Mouse (Mus musculus): ENCODE data around the gene Cpsf7.

Cpsf7 gene

DNA sequence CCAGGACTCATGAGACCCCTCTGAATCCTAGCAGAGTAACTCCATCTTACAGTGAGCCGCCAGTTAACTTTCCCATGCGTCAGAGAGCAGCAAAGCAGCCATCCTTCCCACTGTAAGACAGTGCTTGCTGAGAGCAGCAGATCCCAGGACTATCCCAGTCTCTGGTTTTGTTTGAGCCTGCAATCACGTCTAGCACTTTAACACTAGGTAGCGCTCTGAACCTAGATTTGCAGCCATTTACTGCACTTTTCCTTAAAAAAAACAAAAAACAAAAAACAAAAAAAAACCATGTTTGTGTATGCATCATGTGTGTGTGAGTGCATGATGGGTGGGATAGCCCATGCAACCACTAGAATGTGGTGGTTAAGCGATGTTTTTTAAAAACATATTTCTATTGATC, 35.0 kb downstream of the Cpsf7 start:
- no peak for DNase-seq (ENCODE audit: low spot score)

DNA sequence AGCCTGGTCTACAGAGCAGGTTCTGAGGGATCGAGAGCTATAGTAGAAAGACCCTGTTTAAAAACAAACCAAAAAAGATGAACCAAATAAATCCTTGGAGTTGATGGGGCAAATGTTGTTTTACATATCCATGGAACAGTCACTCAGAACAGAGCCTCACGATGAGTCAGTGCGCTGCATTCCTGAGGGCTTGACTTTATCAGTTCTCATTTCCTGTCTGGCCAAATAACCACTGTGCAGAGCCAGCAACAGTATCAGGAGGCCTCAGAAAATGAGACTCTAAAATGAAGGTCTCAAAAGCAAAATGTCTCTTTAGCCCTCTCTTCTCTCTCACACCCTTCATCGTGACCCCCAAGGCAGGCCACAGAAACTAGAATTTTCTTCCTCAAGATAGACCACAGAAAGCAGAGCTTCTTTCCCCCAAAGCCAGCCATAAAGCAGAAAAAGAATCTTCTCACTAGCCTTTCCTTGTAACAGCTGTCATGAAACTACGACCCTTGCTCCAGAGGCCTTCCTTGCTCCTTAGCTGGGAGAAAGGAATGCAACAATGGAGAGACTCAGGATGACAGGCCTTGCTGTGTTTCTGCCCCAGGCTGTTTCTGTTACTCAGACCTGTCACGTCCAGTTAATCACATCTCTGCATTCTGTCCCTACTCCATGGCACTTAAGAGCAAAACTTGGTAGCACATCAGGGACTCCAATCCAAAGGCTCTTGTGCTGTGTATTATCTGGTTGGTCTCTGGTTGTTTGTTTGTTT, 36.7 kb downstream of the Cpsf7 start:
- no peak for DNase-seq (ENCODE audit: low spot score)

DNA sequence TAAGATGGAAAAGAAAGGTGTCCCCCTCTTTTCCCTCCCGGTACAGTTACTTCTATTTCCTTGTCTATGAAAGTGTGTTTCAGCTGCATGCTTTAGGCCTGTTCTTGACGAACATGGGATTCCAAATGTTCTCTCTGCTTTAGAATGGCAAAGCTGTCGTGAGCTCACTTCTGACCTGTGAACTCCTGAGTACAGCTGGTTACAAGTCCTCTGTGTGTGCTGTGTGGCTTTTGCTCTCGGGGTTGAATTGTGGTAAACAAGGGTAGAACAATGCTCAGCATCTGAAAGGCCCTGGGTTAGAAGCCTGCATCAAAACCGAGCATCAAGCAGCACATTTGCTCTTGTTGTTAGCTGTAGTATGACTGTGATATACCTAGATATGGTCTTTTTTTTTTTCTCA, 37.3 kb downstream of the Cpsf7 start:
- no peak for DNase-seq (ENCODE audit: low spot score)

DNA sequence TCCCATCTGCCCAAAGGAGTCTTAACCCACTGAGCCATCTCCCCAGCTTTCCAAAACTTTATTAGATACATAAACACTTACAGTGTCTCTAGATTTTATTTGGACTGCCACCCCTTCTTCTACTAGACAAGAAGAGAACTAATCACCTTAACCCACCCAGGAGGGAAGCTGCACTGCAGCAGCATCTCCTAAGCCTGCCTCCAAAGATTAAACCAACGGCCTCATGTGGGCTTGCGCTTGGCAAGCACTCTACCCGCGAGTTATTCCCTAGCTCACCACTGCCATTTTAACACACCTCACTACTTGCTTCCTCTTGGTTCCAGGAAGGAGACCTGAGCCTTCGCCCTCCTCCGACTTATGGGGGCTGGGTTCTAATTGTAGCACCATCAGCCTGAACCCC, 39.2 kb downstream of the Cpsf7 start:
- DNase-seq (ENCODE audit: low spot score): no peak

DNA sequence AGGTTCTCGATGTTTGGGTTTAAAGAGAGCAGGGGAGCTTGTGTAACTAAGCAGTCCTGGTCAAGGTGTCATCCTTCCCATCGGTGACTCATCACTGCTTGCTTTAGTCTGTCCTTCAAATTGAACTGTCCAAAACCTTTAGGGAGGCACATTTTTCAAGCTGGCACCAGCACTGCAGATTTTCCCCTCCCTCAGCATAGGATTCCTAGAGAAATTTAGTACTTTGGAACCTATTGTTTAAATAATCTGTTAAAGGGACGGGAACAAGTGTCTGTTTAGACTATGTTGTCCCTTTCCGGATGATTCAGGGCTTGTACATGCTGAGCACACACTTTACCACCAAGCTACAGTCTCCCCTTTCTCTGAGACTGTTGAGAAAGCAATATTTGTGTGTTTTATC, 40.2 kb downstream of the Cpsf7 start:
- no peak for DNase-seq (ENCODE audit: low spot score)

DNA sequence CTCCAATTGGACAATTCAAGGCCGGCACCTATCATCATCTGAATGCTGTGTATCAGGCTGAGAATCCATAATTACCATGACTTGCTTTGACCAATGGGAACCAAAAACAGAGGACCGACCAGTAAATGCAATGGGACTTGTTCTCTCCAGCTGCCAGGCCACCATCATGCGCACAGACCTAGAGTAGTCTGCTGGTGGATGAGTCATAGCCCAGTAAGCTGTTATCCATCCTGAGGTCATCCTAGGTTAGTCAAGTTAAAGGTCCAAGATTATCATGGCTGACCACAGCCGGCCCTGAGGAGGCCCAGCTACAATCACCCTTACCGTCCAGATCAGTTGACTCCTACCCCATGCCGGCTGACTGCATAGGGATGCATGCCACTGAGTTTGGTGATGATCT, 44.6 kb downstream of the Cpsf7 start:
- DNase-seq (ENCODE audit: low spot score): no peak

DNA sequence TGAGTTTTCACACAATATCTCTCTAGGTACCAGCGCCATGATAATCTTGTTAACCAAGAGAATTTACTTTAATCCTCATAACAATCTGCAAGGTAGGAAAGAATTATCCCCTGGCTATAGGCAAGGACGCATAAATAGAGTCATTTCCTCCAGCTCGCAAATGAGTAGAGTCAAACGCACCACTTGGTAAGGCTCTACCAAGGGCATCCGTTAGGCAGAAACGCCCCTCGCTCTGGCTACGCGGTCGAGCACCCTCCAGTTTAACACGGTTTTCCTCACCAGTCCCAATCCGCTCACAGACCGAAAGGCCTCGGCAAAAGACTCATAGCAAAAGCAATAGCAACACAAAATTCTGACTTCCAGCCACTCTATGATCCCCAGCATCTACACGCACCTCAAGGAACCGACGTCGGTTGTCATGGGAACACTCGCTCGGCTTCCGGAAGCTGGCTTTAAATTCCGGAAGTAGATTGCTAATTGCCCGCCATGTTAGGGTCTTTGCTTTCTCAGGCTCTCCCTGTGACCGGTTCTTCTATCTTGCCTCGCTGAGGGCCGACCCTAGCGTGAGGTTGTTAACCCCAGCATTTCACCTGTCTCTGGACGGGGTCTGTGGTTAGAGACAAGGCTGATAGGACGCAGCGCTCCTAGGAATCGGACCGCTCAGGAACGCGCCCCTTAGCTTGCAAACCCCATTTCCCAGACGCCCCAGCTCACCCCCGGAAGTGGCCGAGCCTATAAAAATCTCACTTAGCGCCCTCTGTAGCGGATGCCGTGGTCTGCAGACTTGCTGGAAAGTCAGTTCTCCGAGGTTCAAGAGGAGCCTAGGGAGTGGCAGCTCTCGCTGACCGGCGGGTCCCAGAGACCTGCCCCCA, 51.9 kb downstream of the Cpsf7 start, which contains the start of the genes Cyb561a3 and Tmem138:
TSS of gene Cyb561a3 (plus strand) at position 483 of the 872 bp plus-strand sequence.
TSS of gene Tmem138 (minus strand) at position 673 of the 872 bp plus-strand sequence.
- DNase-seq (ENCODE audit: low spot score): peak; percentile 80

DNA sequence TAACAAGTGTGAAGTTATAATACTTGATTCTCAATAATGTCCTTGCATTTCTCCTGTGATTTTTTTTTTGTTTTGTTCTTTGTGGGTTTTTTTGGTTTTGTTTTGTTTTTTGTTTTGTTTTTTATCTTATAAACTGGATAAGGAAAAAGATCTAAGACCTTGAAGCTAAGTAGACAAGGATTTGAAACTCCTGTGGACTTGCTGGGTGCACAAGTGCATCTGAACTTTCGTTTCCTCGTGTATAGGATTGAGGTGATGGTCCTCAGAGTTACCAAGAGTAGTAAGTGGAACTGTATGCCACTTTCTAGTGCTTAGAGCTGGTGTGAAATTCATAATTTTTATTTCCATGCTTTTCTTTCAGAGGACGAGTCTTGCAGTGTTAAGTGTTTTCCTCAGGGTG, 55.0 kb downstream of the Cpsf7 start:
- no peak for DNase-seq (ENCODE audit: low spot score)

DNA sequence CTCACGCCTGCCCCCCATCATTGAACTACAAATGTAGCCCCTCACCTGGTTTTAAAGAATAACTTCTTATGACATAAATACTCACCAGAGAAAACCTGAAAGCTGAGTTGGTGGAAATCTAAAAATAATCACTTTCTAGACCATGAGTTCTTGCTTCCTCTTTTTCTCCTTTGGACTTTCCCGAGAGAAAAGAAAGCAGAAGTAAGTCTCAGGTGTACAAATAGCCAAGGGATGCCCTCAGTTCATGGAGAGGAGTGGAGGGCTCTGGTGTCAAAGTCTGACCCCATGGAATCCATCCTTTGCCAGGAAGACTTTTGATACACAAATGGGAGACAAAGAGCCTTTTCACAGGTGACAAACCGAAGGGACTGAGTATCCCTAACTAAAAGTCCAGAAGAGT, 55.7 kb downstream of the Cpsf7 start:
- DNase-seq (ENCODE audit: low spot score): no peak

DNA sequence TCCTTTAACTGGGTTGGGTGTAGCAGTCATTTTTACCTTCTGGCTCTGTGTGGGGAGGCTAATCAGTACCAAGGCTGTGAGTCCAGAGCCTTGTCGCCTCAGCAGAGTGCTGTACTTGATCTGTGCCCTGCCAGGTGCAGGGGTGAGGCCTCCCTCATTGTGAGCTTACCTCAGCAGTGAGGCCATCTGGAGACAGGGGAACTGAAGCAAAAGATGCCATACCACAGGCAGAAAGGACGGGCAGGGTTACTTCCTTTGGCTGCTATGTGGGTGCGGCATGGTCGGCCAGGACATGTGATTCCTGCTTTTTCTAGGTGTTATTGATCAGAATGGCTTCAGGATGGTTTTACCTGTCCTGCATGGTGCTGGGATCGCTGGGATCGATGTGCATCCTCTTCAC, 56.9 kb downstream of the Cpsf7 start:
- no peak for DNase-seq (ENCODE audit: low spot score)

DNA sequence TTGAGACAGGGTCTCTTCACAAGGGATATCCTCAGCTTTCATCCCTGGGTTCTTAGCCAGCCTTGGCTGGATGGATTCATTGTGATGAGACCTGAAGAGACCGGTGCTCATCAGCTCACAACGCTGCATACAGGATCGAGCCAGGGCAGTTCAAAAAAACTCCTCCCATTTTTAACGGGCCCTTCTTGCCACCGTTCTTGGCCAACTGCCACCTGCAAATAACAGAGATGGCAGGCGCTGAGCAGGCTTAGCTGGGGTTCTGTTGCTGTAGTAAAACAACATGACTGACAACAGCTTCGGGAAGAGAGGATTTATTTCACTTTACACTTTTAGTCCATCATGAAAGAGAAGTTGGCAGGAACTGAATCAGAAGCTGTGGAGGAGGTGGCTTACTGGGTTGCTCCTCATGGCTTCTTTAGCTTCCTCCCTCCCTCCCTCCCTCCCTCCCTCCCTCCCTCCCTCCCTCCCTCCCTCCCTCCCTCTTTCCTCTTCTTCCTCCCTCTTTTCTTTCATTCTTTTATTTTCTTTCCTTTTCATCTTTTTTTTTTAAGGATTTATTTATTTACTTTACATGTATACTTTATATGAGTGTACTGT, 58.6 kb downstream of the Cpsf7 start:
- DNase-seq (ENCODE audit: low spot score): no peak

DNA sequence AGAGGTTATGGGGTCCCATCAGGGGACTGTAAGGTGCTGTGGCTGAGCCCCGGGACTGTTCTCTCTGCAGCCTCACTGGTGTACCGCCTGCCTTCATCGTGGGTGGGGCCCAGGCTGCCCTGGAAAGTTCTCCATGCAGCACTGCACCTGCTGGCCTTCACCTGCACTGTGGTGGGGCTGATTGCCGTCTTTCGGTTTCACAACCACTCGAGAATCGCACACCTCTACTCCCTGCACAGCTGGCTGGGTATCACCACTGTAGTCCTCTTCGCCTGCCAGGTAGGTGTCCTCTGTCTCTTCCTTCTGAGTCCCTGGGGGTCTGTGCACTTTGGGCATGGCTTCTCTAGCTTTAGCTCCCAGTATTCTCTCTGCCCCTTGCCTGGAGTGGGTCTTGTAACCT, 60.0 kb downstream of the Cpsf7 start:
- DNase-seq (ENCODE audit: low spot score): no peak

DNA sequence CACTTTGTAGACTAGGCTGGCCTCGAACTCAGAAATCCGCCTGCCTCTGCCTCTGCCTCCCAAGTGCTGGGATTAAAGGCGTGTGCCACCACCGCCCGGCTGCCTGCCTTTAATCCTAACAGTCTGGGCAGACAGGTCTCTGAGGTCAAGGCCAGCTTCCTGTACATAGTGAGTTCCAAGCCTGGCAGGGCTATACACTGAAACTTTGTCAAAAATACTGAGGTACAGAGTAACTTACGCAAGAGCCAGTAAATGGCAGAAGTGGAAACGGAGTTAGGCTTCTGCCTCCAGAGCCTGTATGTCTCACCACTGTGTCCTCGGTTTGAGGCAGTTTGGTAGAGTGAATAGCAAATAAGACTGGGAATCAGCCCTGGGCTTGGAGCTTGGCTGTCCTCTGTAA, 62.2 kb downstream of the Cpsf7 start:
- DNase-seq (ENCODE audit: low spot score): no peak

DNA sequence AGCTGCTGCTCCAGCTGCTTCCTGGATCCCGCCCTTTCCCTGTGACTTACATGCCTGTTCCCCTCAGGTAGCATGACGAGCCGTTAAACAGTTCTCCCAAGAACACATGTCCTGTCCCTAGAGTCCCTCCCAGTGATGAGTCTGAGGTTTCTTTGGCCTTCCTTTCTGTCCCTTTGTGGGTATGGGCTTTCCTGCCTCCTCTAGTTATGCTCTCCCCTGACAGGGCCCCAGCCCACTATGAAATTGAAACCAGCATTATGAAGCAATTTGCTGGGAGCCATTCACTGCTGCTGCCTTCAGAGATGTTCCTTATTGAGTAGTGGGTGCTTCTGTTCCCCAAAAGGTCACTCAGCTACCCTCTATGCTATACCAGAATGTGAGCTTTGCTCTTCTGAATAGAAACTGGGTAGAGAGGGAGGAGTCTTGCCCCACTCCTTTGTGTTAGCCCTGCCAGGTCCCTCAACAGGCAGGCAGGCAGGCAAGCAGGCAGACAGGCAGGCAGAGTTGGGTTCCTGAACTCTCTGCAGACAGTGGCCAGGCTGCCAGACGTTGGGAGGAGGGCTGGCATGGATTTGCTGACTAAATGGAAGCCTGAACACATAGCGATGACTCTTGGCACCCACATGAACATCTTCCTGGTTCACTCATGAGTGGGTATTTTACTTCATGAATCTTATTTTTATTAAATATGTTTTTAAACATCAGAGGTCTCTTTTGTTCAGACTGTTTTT, 64.2 kb downstream of the Cpsf7 start:
- no peak for DNase-seq (ENCODE audit: low spot score)

DNA sequence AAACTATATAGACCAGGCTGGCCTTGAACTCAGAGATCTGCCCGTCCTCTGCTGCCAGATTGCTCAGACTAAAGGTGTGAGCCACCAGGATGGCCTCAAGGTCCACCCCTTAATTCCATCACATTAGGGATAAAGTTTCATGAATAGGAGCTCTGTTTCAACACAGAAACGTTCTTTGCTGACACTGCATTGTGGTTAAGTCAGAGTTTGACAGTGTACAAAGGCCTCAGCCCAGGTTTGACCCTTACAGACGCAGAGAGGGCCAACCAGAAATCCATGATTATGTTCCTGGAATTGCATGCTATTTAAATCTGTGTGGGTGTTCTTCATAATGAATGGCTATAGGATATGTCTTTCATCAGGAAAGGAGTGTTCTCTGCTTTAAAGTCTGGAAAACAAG, 65.2 kb downstream of the Cpsf7 start:
- no peak for DNase-seq (ENCODE audit: low spot score)

DNA sequence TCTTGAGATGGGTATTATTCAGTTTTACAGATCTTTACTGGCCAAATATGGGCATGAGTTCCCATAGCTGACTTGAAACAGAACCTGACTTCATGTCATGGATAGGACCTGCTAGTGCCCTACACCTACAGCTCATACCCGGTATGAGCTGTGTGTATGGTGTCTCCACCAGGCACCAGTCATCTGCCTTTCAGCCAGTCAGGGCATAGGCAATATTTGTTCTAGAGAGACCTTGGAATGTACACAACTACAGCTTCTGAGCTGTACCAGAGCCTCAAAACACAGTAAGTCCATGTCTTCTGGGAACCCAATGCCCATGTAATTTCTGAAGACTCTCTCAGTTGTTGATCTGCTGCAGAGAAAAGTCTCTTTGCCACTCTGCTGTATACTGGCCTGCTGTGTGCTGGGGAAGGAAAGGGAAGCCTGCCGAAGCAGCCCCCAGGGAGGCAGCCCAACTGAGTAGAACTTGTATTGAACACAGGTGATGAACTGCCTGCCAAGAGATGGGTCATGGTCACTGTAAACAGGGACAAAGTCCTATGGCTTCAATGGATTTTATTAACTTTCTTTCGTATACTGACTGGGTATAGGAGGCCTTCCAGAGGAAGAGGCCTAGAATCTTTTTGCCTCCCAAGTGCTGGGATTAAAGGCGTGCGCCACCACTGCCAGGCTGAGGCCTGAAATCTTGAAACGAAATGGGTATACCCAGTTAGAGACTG, 66.8 kb downstream of the Cpsf7 start:
- no peak for DNase-seq (ENCODE audit: low spot score)
